Mouse (Mus musculus) forelimb bud, embryonic 11.5 days (tissue): ENCODE results near the gene Stpg1.

Experiments used
- DNase-seq: peaks from one replicate; pipeline ENCODE4 v3.0.0-alpha.2; 2012; ENCODE audit warnings: low read depth, low spot score

Stpg1 gene

DNA sequence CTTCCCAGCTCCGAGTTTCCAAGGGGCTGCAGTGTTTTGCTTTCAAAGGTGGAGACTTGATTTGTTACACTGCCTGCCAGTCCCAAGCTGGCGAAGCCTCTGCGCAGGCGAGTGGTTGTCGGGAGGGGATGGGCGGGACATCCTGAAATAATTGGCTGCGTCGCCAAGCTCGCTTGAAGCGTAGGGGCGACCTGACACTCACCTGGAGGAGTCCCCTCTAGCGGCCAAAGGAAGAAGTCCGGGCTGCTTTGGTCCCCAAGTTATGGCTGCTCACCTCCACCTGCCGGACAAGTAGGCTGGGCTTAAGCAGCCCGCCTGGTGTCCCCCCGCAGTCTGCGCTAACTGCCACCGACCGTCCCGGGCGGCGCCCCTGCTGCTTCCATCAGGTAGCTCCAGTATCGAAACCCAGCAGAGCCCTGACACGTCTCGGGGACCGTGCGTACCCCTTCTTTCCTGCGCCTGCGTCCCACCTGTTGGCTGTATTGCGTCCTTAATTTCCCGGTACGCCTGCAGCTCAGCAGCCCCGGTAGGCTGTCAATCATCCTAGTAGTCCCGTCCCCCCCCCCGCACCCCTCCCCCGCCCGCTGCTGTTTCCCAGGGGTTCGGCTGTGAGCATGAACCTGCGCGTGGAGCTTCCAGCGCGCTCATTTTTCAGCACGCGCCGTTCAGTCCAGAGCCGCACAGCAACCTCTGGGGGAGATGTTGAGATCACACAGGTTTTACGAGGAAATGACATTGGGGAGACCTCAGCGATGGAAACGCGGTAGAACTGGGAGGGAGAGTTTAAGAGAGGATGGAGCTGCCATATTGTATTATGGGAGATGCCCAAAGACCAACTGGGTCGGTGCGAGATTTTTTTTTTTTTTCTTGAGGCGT is at the start of gene Stpg1, which contains the start of gene Nipal3:
Gene Stpg1 (plus strand): TSS at position 270 of the 876 bp plus-strand sequence.
Gene Nipal3 (minus strand): TSS at position 518 of the 876 bp plus-strand sequence.
- peak; percentile 93 for DNase-seq

DNA sequence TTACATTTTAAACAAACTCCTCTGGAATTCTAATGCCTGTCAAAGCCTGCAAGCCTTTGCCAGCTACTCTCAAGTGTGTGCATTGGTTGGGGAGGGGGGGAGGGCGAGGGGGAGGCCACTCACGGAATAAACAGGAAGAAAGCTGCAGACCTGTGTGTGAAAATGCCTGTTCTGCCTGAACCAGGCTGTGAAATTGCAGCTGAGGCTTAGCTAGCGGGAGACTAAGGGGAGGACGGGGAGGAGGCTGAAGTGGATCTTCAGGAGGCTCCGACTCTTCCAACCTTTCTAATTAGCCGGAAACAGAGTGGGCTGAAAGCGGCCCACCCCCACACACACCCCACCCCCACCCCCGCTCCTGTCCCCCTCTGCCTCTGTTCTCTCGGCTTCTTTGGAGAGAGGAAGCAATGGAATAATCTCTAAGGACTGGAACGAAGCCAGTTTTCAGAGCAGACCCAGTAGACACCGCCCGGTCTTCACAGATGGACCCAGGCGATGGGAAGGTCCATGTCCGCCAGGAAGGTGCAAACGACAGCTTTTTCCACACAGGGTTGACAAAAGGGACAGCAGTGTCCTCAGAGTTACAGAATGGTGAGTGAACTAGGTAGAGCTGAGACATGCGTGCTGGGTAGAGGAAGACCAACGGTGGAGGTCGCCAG is 43.1 kb upstream of the Stpg1 start:
- no peak for DNase-seq

DNA sequence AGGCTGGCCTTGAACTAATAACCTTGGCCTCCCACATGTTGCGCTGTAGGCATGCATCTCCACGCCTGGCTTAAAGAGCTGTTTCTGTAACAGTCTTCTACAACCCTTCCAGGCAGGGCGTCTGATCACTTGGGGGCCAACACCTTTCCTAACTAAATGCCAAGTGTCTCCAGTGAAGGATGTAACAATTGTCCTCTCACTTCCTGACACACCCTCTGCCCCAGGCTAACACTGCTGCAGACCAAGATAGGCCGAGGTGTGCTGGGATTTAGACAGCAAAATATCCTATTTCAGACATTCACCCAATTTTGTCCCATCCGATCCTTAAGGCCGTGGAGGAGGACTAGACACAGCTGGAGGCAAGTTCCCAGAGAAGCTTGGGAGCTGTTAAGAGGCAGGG is 41.4 kb upstream of the Stpg1 start:
- no peak for DNase-seq

DNA sequence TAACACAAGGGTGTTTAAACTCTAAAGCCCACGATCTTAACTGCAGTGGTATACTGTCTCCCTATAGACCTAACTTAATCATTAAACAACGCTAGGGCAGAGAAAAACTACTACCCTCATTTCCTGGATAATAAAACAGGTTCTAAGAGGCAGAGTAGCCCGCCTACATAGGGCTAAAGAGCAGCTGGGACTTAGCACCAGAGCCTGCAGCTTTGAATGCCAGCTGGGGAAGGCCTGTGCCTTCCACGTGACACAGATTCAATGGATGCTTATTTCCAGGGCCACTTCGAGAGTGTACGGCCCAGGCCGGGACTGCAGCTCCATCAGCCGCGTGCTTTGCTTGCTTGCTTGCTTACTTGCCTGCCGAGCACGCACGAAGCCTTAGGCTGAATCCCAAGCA is 41.0 kb upstream of the Stpg1 start:
- no peak for DNase-seq

DNA sequence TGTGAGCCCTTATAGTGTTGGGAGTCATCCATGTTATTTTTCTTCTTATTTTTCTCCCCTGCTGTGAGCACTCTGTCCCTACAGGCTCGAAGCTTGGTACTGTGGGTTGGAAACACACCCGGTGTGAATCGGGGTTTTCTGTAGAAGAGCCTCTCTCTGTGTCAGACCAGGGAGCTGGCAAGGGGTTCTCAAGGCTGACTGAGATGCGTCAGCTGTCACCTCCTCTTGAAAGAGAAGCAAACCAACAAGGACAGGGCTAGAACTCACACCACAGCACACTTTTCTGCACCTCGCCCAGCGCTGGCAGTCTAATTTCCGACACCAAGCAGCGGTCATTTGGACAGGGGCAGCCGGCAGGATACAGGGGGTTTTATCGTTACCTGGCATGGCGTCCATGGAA is 31.2 kb upstream of the Stpg1 start:
- no peak for DNase-seq

DNA sequence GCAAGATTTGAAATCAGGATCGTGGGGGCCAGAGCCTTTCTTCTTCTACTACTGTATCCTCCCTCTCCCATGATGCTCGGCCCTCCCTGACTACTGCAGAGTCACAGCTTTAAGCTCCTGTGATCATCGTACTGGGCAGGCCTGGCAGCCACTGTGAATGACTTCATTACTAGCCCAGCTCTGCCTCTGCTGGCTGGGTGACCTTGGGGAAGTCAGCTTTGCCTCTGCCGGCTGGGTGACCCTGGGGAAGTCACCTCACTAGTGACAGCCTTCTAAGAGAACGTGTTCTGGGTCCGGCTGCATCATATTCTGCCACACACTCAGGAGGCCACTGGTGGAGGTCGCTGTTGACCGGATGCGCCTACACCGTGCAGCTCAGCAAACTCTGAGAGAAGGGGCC is 16.7 kb upstream of the Stpg1 start:
- DNase-seq = no peak

DNA sequence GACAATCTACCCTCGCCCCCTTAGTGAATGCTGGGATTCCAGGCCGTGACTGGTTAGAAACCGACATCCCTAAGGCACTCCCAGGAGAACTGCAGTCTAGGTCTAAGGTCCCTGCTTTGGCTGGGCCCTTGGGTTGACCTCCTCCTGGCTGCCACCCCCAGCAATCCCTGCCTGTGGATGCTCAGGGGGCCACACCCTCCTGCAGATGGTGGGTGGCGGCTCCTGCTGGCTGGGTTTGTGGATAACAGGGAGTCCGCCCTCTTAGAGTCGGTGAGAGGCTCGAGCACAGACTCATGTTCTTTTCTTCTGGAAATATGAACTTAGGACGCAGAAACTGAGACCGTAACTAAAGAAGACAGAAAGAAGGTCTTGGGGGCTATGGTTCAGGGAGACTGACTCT is 14.2 kb upstream of the Stpg1 start:
- no peak for DNase-seq

DNA sequence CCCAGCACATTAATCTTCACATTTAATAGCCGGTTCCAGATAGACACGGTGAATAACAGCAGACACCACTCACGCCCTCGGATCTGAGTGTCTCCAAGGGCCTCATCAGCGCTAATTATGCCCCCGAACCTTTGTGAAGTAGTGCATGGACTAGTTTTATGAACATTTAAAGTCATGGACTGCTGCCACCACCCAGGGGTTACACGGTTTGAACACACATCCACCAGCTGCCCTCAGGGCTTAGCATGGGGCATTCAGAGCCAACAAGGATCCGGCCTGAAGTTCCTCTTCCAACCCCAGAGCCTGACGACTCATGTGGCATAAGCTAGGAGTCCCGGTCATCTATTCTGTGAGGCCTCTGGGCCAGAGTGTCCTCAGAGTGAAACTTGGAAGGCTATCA is 9.5 kb upstream of the Stpg1 start:
- DNase-seq = no peak

DNA sequence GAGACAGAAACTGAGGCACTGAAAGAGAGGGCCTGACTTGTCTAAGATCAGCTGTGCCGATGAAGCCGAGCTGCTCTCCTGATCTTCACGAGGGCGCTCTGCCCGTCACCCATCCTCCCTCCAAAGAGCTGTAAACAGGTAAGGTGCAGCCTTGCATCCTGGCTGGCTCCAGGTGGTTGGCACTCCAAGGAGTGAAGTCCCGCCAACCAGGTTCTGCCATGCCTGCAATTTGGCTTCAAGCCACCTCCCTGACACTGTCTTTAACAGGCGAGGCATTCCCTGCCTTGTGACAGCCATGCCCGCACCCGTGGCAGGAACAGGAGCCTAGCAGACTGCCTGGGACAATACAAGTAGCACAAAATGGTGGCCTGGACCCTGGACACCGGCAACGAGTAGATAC is 8.2 kb upstream of the Stpg1 start:
- DNase-seq = no peak

DNA sequence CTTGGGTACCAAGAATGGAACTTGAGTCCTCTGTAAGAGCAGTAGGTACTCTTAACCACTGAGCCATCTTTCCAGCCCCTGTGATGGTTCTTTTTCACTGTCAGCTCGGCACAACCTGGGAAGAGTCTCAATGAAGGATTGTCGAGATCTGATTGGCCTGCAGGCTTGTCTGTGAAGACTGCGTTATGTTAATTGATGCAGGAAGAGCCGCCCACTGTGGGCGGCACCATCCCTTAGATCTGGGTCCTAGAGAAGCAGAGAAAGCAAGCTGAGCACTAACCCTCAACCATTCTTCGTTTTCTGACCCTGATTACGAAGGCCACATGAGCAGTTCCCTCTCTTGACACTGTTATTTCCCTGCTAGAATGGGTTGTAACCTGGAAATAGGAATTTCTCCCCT is 5.3 kb upstream of the Stpg1 start:
- DNase-seq = no peak

DNA sequence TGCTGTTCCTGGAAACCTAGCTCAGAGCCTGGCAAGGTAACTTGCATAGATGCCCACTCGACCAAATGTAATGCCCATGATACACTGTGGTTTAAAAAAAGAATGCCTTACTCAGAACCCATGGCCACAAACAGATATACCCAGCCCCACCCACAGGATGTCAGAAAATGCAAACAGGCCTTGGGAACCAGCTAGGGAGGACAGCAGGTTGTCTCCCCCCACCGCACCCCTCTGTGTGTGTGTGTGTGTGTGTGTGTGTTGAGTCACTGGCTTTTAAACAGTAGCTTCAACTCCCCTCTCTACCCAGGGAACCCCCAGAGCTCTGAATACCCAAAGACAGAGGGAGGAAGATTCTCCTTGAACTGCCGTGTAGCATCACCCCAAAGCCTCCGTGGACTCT is 1.3 kb upstream of the Stpg1 start:
- no peak for DNase-seq

DNA sequence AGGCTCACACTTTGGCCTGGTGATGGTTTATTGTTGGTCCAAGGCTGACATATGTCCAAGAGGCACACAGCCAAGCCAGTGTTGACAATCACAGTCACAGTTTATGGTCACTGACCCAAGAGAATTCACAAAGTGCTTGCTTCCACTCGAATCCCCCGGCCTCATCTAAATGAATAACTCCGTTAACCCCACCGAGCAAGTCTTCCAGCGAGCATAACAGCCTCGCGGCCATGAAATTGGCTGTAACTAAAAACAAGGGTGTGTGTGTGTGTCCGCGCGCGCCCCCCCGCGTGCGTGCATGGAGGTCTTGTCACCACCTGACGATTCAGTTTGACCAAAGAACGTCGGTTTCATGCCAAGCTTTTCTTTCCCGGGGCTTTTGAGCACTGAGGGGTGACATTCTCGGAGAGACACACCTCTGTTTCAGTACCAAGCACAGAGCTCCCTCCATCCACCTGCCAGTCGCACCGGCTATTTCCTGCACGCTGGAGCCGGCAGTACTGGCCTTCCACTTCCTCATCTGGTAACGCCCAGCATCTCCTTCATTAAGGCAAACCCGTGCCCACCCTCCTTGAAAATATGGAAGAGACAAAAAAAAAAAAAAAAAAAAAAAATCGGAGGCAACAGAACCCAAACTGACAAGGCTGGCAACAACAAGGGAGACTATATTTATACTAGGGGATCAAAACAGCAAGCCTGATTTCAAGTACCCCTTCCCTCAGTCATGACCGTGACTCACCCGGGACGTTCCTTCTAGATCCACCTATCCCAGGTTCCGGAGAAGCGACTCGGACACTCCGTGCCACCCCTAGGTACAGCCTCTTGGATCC is 684 bp upstream of the Stpg1 start:
- no peak for DNase-seq

DNA sequence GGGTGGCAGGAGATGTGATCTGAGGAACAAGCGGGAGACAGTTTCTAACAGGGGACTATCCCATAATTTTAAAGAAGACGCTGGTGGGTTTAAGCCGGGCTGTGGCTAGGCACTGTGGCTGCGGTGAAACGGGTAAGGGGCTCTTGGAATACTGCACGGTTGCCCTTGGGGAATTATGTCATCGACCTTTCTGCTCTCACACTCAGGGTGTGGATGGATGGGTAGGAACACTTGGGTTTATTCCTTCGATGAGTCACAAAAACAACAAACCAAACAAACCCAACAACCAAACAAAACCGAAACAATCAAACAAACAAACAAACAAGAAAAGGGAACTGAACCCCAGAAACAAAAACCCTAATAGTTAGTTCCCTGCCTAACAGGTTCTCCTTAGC is 804 bp downstream of the Stpg1 start:
- no peak for DNase-seq

DNA sequence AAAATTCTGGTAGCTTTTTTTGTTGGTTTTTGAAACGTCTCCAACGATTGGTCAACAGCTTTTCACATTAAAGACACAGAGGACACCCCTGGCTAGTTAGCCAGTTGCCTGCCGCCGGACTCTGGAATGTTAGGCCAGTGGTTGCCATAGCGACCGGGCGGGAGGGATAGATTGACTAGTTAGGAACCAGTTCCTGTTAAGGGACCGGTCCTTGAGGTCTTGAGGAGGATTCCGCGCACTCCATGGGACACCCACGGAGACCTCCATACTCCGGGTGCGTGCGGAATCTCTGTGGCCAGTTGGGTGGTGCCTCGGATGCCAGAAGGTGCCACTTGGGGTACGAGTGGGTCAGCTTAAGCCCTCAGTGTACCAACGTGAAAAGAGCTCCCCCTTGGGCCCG is 1.2 kb downstream of the Stpg1 start:
- peak; percentile 69 for DNase-seq

DNA sequence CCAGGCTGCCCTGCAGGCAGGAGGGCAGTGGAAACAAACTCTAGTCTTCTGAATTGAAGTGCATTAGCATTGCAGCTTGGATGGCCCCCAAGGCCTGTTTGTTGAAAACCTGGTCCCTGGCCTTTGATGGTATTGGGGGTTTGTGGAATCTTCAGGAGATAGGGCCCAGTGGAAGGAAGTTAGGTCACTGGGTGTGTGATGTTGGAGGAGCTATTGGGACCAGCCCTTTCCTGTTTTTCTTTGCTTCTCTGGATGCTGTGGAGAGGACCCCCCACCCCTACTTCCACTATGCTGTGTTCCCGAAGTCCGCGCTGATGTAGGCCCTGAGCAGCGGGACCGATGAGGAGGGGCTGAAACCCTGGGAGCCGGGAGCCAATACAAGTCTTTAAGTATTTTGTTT is 3.5 kb downstream of the Stpg1 start:
- no peak for DNase-seq

DNA sequence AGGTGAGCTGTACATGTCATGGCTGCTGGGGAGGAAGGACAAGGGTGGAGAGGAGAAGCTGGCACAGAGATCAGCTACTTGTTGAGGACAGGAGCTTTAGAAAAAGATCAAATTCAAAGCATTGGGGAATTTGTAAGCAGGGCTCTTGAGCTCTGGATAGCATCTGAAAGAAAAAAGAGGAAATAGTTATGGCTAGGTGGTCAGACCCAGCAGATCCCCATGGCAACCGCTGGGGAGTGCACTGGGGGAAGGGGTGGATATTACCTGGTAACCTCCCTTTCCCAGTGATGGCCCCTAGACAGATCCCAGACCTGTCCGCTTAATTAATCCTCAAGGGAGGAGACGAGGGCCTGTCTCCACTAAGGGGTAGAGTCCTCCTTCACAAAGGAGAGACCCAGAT is 5.2 kb downstream of the Stpg1 start:
- DNase-seq = no peak

DNA sequence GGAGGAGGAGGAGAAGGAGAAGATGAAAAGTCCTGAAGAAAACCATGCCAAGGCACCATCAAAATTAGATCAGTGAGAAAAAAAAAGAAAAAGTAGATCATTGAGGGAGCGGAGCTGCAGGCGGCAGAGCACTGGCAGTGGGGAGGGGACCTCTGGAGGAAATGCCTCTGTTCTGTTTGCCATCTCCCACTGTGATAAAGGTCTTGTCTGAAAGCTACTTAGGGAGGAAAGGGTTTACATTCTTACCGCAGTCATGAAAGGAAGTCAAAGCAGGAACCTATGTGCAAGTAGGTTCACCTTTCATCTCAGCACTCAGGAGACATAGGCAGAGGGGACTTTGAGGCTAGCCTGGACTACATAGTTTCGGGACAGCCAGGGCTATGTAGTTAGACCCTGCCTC is 7.0 kb downstream of the Stpg1 start:
- DNase-seq = no peak

DNA sequence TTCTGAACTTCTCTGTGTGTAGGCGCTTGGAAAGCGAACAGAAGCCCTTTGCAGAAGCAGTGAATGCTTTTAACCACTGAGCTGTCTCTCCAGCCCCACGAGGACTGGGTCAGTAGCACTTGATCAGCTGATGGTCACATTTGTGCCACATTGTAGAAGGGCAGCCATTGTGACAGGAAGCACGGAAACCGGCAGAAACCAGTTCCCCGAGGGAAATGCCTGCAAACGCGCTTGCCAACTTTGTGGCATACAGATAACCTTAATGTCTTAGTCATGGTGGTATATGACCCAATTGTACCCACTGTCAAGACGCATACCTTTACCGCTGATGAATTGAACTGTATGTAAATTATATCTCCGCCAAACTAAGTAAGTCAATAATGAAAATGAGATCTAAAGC is 11.2 kb downstream of the Stpg1 start:
- no peak for DNase-seq

DNA sequence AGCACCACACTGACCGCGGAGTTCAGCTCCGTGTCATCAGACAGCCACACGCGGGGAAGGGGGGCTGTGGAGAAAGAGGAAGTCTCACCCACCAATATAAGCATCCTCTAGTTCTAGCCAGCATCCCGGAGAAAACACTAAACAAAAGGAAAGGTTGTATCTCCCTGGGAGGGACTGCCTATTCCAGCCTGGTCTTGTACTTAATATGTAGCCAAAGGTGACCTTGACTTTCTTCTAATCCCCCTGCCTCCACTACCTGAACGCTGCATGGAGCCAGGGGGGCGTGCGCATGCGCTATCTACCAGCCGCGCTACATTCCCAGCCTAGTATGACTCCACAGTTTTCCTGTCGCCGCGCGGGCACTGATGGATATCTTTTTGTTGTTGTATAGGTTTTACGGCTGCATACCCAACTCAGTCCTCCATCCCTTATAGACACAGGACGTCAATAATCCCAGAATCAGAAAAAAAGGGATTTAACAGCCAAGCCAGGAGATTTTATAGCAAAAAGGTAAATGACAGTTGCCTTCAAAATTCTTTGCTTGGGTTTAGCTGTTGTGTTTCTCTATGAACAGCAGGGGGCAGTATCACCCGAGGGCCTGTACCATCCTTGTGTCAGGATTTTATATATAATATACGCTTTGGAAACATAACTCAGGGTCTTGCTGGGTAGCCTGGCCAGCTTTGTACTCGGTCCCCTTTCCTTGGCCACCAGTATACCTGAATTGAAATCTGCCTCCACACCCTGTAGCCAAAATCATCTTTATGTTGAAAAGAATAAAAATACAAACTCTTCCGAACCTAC is 13.2 kb downstream of the Stpg1 start:
- peak; percentile 68 for DNase-seq

DNA sequence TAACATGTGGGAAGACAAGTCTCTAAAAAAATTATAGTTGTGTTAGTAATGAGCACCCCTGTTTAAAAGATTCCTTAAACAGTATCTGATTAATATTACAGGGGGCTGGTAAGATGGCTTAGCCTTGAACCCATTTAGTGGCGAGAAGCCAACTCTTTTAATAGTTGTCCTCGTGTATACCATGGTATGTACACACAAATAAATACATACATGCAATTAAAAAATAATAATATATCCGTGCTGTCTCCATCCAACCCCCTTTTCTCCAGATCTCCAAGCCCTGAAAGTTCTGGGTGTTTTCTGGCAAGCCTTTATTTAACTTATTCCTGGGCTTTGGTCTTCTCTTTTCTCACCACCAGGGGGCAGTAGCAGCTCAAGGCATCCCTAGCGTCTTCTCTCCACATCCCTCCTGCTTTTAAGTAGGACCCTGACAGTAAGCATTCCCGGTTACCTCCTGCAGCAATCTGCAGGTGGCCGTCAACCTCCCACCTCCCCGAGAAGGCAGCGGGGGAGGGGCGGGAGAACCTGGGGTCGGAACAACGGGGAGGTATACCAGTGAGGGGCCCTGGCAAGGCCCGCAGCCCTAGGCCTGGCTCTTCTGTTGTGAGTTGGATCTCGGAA is 13.9 kb downstream of the Stpg1 start:
- DNase-seq = peak; percentile 91

DNA sequence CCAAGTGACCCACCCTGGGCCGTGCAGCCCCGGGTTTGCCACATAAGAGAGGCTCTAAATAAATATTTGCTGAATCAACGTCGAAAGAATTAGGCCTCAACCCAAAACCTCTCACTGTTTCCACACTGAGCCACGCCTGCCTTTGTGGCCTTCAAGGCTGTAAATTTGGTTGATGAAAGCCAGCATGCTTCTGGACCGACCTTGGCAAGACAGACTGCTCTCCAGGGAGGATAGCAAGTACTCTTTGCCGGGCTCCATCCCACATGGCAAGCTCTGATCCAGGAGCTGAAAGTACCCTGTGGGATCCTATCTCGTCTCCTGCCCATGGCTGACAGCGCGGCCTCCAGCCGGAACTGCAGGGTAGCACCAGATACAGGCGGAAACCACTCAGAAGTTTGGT is 14.9 kb downstream of the Stpg1 start:
- no peak for DNase-seq
